28 mouse cellular contexts compared by ENCODE assay signal in the genomic region with DNA sequence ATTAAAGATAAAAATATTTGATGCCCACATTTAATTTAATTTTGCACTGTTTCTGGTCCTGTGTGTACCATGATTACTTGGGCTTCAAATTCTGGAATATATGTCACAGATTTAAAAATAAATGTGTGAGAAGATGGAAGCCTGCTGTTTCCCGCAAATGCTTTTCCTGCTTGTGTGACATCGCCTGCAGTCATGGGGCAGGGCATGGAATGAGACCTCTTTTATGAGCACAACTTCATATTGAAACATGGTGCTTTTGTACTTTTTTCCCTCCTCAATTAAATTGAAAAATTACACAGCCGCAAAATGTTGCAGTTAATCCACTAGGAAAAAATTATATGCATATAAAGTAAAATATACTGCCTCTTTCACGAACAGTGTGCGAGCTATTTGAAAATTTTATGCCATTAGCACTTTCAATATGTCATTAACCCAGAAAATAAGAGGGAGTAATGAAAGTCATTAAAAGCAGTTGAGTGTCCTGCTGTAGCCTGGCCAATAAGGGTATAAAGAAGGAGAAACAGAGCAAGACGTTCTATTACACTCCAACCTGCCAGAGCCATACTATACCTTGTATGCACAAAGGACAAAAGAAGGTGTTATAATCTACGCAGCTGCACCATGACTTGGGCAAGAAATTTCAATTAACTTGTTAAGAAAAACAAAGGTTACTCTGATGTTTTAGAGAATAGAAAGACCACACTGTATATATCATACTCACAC.
DNase-seq lines count a peak whose midpoint lies in the region; ATAC-seq and TF ChIP-seq lines count a peak whose summit lies in the region.
"Had no signal": no experiment of that assay in that cellular context is flagged by ENCODE, and none has a peak within 500 bp of the region (broad histone marks: within the 10 kb centered on the region; RNA-seq: fewer than 3 reads in every experiment).

No protein-coding gene starts in this region.

- H3K9me3 ChIP-seq in kidney, embryonic 14.5 days (ENCODE audit: control insufficient read depth, low read length), result no peaks in the 10 kb centered on the region
- H3K9me3 ChIP-seq in kidney, postnatal 0 days (replicated peaks; ENCODE audit: low read length), result no peaks in the 10 kb centered on the region
- no peaks in the 10 kb centered on the region for H3K9me3 ChIP-seq in limb, embryonic 13.5 days
- H3K9me3 ChIP-seq in limb, embryonic 10.5 days (replicated peaks), result no peaks in the 10 kb centered on the region
- H3K9me3 ChIP-seq: embryonic facial prominence, embryonic 10.5 days; embryonic facial prominence, embryonic 13.5 days; forebrain, embryonic 13.5 days; heart, embryonic 10.5 days; heart, embryonic 13.5 days had no signal

- H3K4me3 ChIP-seq in kidney, embryonic 14.5 days (ENCODE audit: low read length), result no peak overlapping the region
- H3K4me3 ChIP-seq in kidney, postnatal 0 days (replicated peaks; ENCODE audit: low read depth, low read length), result no peak overlapping the region
- H3K4me3 ChIP-seq in limb, embryonic 13.5 days, result no peak overlapping the region
- no peak overlapping the region for H3K4me3 ChIP-seq in limb, embryonic 10.5 days
- H3K4me3 ChIP-seq: embryonic facial prominence, embryonic 10.5 days; embryonic facial prominence, embryonic 13.5 days; erythroblast, embryonic 14.5 days; forebrain, embryonic 13.5 days; heart, adult 2 months; heart, embryonic 10.5 days; heart, embryonic 13.5 days had no signal

- no peaks in the 10 kb centered on the region for H3K36me3 ChIP-seq in kidney, embryonic 14.5 days (ENCODE audit: control insufficient read depth, insufficient read depth, low read length)
- no peaks in the 10 kb centered on the region for H3K36me3 ChIP-seq in kidney, postnatal 0 days (ENCODE audit: insufficient read depth, low read length)
- H3K36me3 ChIP-seq in limb, embryonic 13.5 days, result no peaks in the 10 kb centered on the region
- H3K36me3 ChIP-seq in limb, embryonic 10.5 days, result no peaks in the 10 kb centered on the region
- H3K36me3 ChIP-seq: embryonic facial prominence, embryonic 10.5 days; embryonic facial prominence, embryonic 13.5 days; heart, embryonic 10.5 days; heart, embryonic 13.5 days had no signal

- no peak overlapping the region for H3K9ac ChIP-seq in kidney, embryonic 14.5 days (ENCODE audit: low read depth, low read length)
- H3K9ac ChIP-seq in kidney, postnatal 0 days (ENCODE audit: low read depth, low read length), result no peak overlapping the region
- H3K9ac ChIP-seq in limb, embryonic 13.5 days, result no peak overlapping the region
- H3K9ac ChIP-seq: embryonic facial prominence, embryonic 13.5 days; forebrain, embryonic 13.5 days; heart, embryonic 13.5 days; hindbrain, embryonic 14.5 days had no signal

- no peaks in the 10 kb centered on the region for H3K27me3 ChIP-seq in kidney, embryonic 14.5 days (ENCODE audit: control insufficient read depth, insufficient read depth, low read length)
- no peaks in the 10 kb centered on the region for H3K27me3 ChIP-seq in kidney, postnatal 0 days (ENCODE audit: insufficient read depth, low read length)
- H3K27me3 ChIP-seq in limb, embryonic 13.5 days, result no peaks in the 10 kb centered on the region
- H3K27me3 ChIP-seq in limb, embryonic 10.5 days (ENCODE audit: low read depth, poor library complexity, severe bottlenecking), result no peaks in the 10 kb centered on the region
- H3K27me3 ChIP-seq: embryonic facial prominence, embryonic 13.5 days; forebrain, embryonic 13.5 days; heart, embryonic 13.5 days had no signal

- H3K4me1 ChIP-seq in kidney, embryonic 14.5 days (ENCODE audit: control insufficient read depth, insufficient read depth, low read length), result no peaks in the 10 kb centered on the region
- H3K4me1 ChIP-seq in kidney, postnatal 0 days (replicated peaks; ENCODE audit: insufficient read depth, low read length), result no peaks in the 10 kb centered on the region
- H3K4me1 ChIP-seq in limb, embryonic 13.5 days, result no peaks in the 10 kb centered on the region
- H3K4me1 ChIP-seq in limb, embryonic 10.5 days, result no peaks in the 10 kb centered on the region
- H3K4me1 ChIP-seq: embryonic facial prominence, embryonic 10.5 days; embryonic facial prominence, embryonic 13.5 days; forebrain, embryonic 13.5 days; heart, embryonic 10.5 days; heart, embryonic 13.5 days had no signal

- ATAC-seq in kidney, embryonic 14.5 days (ENCODE audit: low FRiP score, low TSS enrichment), result peak; percentile 46; the same call in 1 of the 2 replicates
- no peak for ATAC-seq in kidney, postnatal 0 days (replicated peaks; ENCODE audit: low FRiP score, low read depth)
- peak; percentile 73 for ATAC-seq in limb, embryonic 13.5 days (ENCODE audit: low FRiP score, low read depth)
- ATAC-seq: CD4-positive, CD25-positive, alpha-beta regulatory T cell, adult 4 months; forebrain, embryonic 13.5 days; hindbrain, postnatal 0 days had no signal

- H3K4me2 ChIP-seq in kidney, embryonic 14.5 days (replicated peaks; ENCODE audit: low read depth, low read length), result no peak overlapping the region
- no peak overlapping the region for H3K4me2 ChIP-seq in kidney, postnatal 0 days (ENCODE audit: low read length)
- no peak overlapping the region for H3K4me2 ChIP-seq in limb, embryonic 13.5 days (replicated peaks)
- H3K4me2 ChIP-seq: embryonic facial prominence, embryonic 13.5 days; forebrain, embryonic 13.5 days; heart, embryonic 13.5 days; hindbrain, embryonic 14.5 days had no signal

- no peak for DNase-seq in kidney, adult 8-10 months
- DNase-seq in kidney, postnatal 0 days (ENCODE audit: low spot score), result peak; percentile 69
- no peak for DNase-seq in kidney, postnatal 25 days
- DNase-seq in limb, embryonic 10.5 days (ENCODE audit: low spot score), result no peak
- no peak for DNase-seq in layer of hippocampus, adult 11-12 months (ENCODE audit: low spot score)
- DNase-seq: adrenal gland, adult 2 months; adrenal gland, postnatal 14 days; cerebellum, adult 11-12 months; cerebellum, adult 8-10 months; cerebellum, postnatal 10 days; cerebellum, postnatal 36 days; embryo, embryonic 11 days; gastrocnemius, postnatal 10 days; gastrocnemius, postnatal 36 days; heart, adult 2 months; heart, postnatal 14 days; heart, postnatal 4 days had no signal

- 64% methylated on average over 7 of the region's 7 CpGs for WGBS in kidney, embryonic 14.5 days
- 68% methylated on average over 7 of the region's 7 CpGs for WGBS in kidney, postnatal 0 days
- WGBS in limb, embryonic 13.5 days, result 47% methylated on average over 7 of the region's 7 CpGs
- WGBS in limb, embryonic 10.5 days, result 89% methylated on average over 7 of the region's 7 CpGs

- H3K27ac ChIP-seq in kidney, embryonic 14.5 days (ENCODE audit: low read depth, low read length), result no peak overlapping the region
- H3K27ac ChIP-seq in kidney, postnatal 0 days, result no peak overlapping the region
- H3K27ac ChIP-seq in limb, embryonic 13.5 days, result no peak overlapping the region
- H3K27ac ChIP-seq in limb, embryonic 10.5 days, result no peak overlapping the region
- H3K27ac ChIP-seq: embryonic facial prominence, embryonic 10.5 days; embryonic facial prominence, embryonic 13.5 days; forebrain, embryonic 13.5 days; heart, adult 2 months; heart, embryonic 10.5 days; heart, embryonic 13.5 days; hindbrain, embryonic 14.5 days; hindbrain, postnatal 0 days had no signal

- no peak for TF ChIP-seq CTCF in kidney, postnatal 0 days (IDR thresholded peaks at IDR 0.05; ENCODE audit: low read depth)
